Mouse (Mus musculus): ENCODE measurements around the gene Adprhl1. TPM values are rescaled to one million over a fixed set of nuclear protein-coding genes. Genes with fewer than 3 reads are reported as not detected.

Adprhl1 gene
- total RNA-seq, 2 experiments from 2014 or later: 1.8 to 1.9 TPM

Small RNA genes lying within 50 kb of the gene (microRNA-seq; reads per million reads assigned to microRNA genes)
- gene Mir1968: 41.6 reads per million, percentile 43 among the genes with 10 or more reads in this experiment

Other genes starting within 250 kb of the Adprhl1 start
- under 1 TPM in 1 of 2 experiments, not detected in 1; 0.20 TPM for gene F7, start 228.1 kb downstream of the Adprhl1 start, total RNA-seq (2021)
- gene F10, start 216.9 kb downstream of the Adprhl1 start, total RNA-seq (2021): under 1 TPM in 1 of 2 experiments, not detected in 1; 0.80 TPM
- not detected for gene Proz, start 193.2 kb downstream of the Adprhl1 start, total RNA-seq (2021)
- gene Pcid2, start 148.7 kb downstream of the Adprhl1 start, total RNA-seq (2021): 10 to 100 TPM; 31.5 to 33.8 TPM
- gene Cul4a, start 148.5 kb downstream of the Adprhl1 start, total RNA-seq (2021): 10 to 100 TPM; 67.0 to 67.3 TPM
- 100 to 1,000 TPM; 241 to 259 TPM for gene Lamp1, start 95.0 kb downstream of the Adprhl1 start, total RNA-seq (2021)
- gene Grtp1, start 53.5 kb downstream of the Adprhl1 start, total RNA-seq (2021): 1 to 10 TPM; 7.8 to 8.9 TPM
- 10 to 100 TPM; 27.6 to 31.2 TPM for gene Dcun1d2, start 34.0 kb upstream of the Adprhl1 start, total RNA-seq (2021)
- gene Tmco3, start 34.0 kb upstream of the Adprhl1 start, total RNA-seq (2021): 10 to 100 TPM; 38.4 to 42.9 TPM
- gene Tfdp1, start 84.6 kb upstream of the Adprhl1 start, total RNA-seq (2021): 10 to 100 TPM; 82.6 to 88.1 TPM
- gene Atp4b, start 142.7 kb upstream of the Adprhl1 start, total RNA-seq (2021): not detected
- gene Grk1, start 150.9 kb upstream of the Adprhl1 start, total RNA-seq (2021): not detected
- 1 to 10 TPM; 3.9 to 4.6 TPM for gene Tmem255b, start 181.0 kb upstream of the Adprhl1 start, total RNA-seq (2021)
- 10 to 100 TPM; 81.2 to 85.8 TPM for gene Gas6, start 240.3 kb upstream of the Adprhl1 start, total RNA-seq (2021)

Measured in left cerebral cortex, postnatal 4 days (tissue).